Mouse (Mus musculus) erythroblast, embryonic 14.5 days (primary cell): ENCODE measurements around the gene Cog7. TPM values are rescaled to one million over a fixed set of nuclear protein-coding genes. Genes with fewer than 3 reads are reported as not detected.

ENCODE experiments used
- H3K27me3 ChIP-seq: 2 replicates; pipeline ENCODE4 v1.6.1; 2012; ENCODE audit warnings: inconsistent platforms; ENCODE audit not compliant: control insufficient read depth
- H3K36me3 ChIP-seq: 2 replicates; pipeline ENCODE4 v1.6.1; 2012; ENCODE audit warnings: mild to moderate bottlenecking, inconsistent platforms; ENCODE audit not compliant: control insufficient read depth
- H3K4me1 ChIP-seq: 2 replicates; pipeline ENCODE4 v1.6.1; 2012; ENCODE audit warnings: inconsistent platforms; ENCODE audit not compliant: control insufficient read depth
- H3K4me3 ChIP-seq: replicated peaks from 2 replicates; pipeline ENCODE3; 2012; ENCODE audit warnings: moderate library complexity, mild to moderate bottlenecking, inconsistent platforms
- H3K9me3 ChIP-seq: 2 replicates; pipeline ENCODE4 v1.6.1; 2012; ENCODE audit warnings: low read length, inconsistent platforms, mixed read lengths; ENCODE audit not compliant: control insufficient read depth
- GATA1 ChIP-seq: IDR thresholded peaks from 2 replicates; pipeline ENCODE4 v1.6.1; 2012; ENCODE audit warnings: low read length, inconsistent platforms, mixed read lengths
- TAL1 ChIP-seq: IDR thresholded peaks from 3 replicates; pipeline ENCODE4 v1.6.1; 2012; ENCODE audit warnings: low read length, inconsistent platforms, mixed read lengths
- polyA plus RNA-seq: library from polyadenylated mRNA; stranded (reverse); fragments of >175 nt; gene quantifications from 2 replicates; pipeline ENCODE4 v1.2.3, GENCODE M21; 2012

The Cog7 gene
- polyA plus RNA-seq, 1 experiment, result 0.47 TPM

DNA sequence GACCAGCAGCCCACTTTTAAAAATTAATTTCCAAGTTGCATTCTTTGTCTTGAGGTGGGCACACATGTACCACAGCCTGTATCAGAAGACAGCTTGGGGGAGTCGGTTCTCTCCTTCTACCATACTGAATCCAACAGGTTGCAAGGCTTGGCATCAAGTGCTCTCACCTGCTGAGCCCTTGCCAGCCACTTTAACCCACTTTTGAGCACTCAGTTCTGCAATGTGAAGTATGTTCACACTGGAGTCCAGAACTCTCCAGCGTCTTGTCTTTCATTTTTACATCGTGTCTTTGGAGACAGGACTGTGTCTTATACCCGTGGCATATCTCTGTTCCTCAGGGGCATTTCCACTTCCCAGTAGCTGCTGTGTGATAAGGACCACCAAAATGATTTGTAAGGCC, 101.3 kb downstream of the Cog7 start:
- H3K27me3 ChIP-seq, result no peaks in the 10 kb centered on the region
- H3K4me1 ChIP-seq, result no peaks in the 10 kb centered on the region
- TF ChIP-seq GATA1, result no peak
- no peak for TF ChIP-seq TAL1
- H3K9me3 ChIP-seq, result no peaks in the 10 kb centered on the region
- H3K4me3 ChIP-seq, result no peak overlapping the region
- no peaks in the 10 kb centered on the region for H3K36me3 ChIP-seq

DNA sequence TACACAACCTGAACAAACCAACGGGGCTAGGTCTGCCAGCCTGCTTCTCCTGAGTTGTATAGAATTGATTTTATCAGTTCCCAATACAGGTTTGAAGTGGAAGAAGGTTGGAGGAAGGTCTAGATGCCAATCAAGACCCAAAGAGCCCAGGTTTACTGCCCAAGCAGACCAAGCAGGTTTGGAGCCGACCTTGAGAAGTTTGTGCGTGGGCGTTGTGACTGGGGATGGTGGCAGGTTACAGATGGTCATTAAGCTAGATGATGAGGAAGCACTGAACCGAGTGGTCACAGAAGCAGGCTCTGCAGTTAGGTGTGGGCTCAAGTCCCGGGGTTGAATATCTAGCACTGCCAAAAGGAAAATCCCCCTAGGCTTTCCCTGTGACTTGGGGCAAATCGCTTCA, 106.7 kb downstream of the Cog7 start:
- H3K9me3 ChIP-seq, result no peaks in the 10 kb centered on the region
- TF ChIP-seq TAL1 (no peak), GATA1 (no peak)
- no peaks in the 10 kb centered on the region for H3K4me1 ChIP-seq
- no peak overlapping the region for H3K4me3 ChIP-seq
- H3K36me3 ChIP-seq, result no peaks in the 10 kb centered on the region
- no peaks in the 10 kb centered on the region for H3K27me3 ChIP-seq

DNA sequence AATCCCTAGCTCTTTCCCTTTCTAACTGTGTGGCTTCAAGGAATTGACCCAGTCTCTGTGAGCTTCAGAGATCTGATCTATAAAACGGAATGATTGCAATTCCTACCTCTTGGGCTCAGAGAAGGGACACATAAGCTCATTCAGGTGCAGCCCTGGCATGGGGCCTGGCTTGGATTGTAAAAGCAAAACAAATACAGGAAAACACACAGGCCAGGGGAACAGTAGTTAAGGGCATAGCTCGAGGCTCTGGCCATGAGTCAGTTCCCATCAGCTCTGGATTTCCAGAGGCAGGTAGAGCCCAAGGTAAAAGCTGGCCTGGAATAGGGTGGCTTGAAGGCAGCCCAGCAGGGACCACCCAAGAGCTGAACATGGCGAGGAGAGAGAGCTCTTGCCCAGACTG, 107.5 kb downstream of the Cog7 start:
- no peak for TF ChIP-seq GATA1
- TF ChIP-seq TAL1, result no peak
- H3K36me3 ChIP-seq, result no peaks in the 10 kb centered on the region
- no peaks in the 10 kb centered on the region for H3K9me3 ChIP-seq
- no peaks in the 10 kb centered on the region for H3K4me1 ChIP-seq
- H3K4me3 ChIP-seq, result no peak overlapping the region
- H3K27me3 ChIP-seq, result no peaks in the 10 kb centered on the region

DNA sequence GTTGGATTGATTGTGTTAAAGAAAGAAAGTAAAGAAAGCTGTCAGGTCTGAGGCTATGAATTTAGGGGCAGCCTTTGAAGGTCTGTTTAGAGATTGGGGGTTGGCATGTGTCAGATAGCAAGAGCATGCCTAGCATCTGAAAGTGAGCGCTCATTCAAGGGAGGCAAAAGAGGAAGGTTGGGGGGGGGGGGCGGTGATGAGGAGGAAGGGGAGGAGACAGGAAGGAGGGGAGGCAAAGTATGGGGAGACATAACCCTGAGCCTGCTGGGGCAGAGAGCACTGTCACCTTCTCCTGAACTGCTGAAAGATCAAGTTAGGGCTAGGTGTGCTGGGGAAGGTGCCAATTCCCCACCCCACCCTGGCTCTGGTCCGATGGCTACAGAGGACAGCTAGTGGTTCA, 109.9 kb downstream of the Cog7 start:
- Histone ChIP-seq H3K27me3 (no peaks in the 10 kb centered on the region), H3K36me3 (no peaks in the 10 kb centered on the region), H3K4me3 (no peak overlapping the region), H3K9me3 (no peaks in the 10 kb centered on the region), H3K4me1 (no peaks in the 10 kb centered on the region)
- no peak for TF ChIP-seq GATA1
- TF ChIP-seq TAL1, result no peak

DNA sequence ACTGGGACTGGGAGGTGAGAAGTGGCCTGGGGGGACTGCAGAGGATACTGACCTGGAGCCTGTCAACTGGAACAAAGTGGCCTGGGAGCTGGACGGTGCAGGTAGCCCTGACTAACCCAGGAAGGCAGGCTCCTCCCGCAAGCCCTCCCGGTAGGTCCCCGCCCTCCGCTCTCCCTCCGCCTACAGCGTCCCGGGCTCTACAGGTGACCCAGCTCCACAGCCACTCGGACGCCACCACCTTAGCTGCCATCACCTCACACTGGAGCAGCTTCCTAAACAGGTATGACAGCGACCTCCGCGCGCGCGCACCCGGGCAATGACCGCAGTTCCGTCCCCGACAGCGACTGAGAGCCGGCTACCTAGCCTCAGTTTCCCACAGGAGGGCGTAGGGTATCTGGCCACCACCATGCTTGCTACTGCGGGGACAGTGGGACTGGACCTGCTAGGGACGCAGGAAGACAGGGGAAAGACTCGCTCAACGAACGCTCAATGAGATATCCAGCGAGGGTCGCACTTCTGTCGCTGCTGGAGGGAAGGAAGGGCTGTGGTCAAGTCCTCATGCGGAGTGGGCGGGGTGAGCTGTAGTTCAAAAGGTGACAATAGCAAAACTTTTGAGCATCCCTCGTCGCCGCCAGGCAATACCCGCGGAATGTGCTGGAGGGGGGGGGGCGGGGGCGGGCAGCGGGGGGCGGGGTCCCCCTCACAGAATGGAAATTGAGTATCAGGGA, 116.5 kb downstream of the Cog7 start, which contains the start of gene Scnn1b:
Scnn1b (plus strand) TSS at position 181 of the 728 bp plus-strand sequence.
- no peak within 1 kb of the TSS for H3K4me3 ChIP-seq
- no peak for TF ChIP-seq GATA1
- no peak for TF ChIP-seq TAL1
- no peaks in the 10 kb centered on the region for H3K4me1 ChIP-seq
- no peaks in the 10 kb centered on the region for H3K36me3 ChIP-seq
- peaks cover 23% of the 10 kb centered on the region for H3K27me3 ChIP-seq
- no peaks in the 10 kb centered on the region; the same call in 1 of the 2 replicates for H3K9me3 ChIP-seq

DNA sequence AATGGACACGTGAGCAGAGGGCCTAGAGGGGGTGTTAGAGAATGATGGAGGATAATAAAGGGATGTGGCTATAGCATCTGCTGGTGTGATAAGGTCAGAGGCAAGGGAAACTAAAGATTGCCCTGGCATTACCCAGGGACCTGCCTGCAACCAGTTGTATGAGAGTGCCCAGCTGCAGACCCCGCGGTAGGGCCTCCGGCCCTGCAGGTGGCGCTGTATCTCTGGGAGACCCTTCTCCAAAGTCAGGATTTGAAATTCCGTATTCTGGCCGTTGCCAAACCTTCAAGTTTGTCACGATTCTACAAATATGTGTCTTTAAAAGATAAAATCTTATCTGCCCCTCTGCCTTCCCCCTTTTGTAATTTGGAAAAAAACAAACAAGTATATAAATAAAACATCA, 122.6 kb downstream of the Cog7 start:
- peaks cover 3% of the 10 kb centered on the region; the same call in 1 of the 2 replicates for H3K27me3 ChIP-seq
- H3K4me3 ChIP-seq, result no peak overlapping the region
- H3K36me3 ChIP-seq, result no peaks in the 10 kb centered on the region
- no peak for TF ChIP-seq TAL1
- no peak for TF ChIP-seq GATA1
- no peaks in the 10 kb centered on the region for H3K4me1 ChIP-seq
- no peaks in the 10 kb centered on the region for H3K9me3 ChIP-seq

DNA sequence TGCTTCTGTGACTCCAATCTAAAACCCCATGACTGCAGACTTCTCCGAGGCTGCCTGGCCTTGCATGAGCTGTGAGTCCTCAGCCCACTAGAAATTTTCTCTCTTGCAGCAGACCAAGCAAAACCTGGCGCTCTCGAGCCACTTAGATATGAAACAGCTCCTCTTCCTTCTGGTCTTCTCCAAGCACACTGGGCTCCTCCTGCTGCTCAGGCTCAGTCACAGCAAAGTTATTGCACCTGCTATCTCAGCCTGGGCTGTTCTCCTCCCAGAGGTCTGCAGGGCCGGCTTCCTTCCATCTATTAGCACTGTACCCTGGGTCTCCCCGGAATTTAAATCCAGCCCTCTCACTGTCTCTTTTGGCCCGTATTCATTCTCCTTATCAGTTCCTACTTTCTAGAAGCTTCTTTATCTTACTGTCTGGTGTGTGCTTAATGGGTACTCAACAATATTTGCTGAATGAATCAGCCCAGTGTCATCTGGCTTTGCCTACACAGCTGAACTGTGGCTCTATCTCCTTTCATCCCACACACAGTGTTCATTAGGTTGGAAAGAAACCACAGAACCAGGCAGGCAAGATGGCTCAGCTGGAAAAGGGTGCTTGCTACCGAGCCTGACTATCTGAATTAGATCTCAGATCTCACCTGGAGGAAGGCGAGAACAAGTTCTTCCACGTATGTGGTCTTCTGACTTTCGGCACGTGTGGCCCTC, 124.2 kb downstream of the Cog7 start:
- H3K36me3 ChIP-seq, result no peaks in the 10 kb centered on the region
- no peaks in the 10 kb centered on the region for H3K27me3 ChIP-seq
- H3K4me3 ChIP-seq, result no peak overlapping the region
- TF ChIP-seq GATA1 (no peak), TAL1 (no peak)
- no peaks in the 10 kb centered on the region for H3K9me3 ChIP-seq
- H3K4me1 ChIP-seq, result no peaks in the 10 kb centered on the region

DNA sequence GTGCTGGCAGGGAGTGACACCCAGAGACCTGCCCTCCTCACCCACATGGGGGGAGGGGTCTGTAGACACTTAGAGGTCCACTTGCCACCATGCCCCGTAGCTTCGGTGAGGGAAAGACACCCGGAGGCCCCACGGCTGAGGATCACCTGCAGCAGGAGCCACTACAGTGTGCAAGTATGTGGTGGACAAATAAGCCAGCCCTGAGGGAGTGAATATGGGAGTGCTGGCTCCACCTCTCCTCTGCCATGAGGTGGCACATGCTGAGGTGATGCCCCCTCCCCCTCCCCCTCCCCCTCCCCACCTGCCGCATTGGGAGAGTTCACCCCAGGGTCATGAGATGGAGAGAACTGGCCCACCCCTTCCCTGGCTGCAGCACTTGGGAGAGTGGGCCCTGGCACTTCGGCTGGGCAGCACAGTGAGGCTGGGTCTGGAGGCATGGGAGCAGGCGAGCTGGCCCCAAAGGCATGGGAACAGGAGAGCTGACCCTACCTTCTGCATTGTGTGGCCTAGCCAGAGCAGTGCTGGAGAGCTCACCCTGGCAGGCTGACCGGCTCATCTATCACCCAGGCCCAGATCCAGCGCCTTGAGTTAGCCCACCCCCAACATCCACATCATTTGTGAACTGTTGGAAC, 132.9 kb downstream of the Cog7 start:
- Histone ChIP-seq H3K9me3 (no peaks in the 10 kb centered on the region), H3K4me1 (no peaks in the 10 kb centered on the region), H3K36me3 (no peaks in the 10 kb centered on the region), H3K27me3 (no peaks in the 10 kb centered on the region), H3K4me3 (no peak overlapping the region)
- TF ChIP-seq TAL1 (no peak), GATA1 (no peak)

DNA sequence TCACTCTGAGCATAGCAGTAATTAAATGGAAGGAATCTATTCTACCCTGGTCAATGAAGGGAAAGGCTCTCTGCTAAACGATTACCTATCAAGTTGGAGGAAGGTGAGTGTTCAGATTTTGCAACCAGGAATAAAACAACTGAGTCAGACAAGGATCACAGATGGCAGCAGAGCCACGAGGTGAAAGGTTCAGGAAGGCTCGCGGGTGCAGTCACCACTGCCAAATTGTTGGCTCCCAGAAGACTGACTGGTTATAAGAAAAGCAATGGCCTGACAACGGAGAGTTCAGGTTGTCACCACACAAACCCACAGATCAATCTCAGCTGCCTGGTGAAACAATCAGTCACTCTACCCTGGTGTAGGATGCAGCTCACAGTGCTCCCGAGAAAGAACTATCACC, 135.5 kb downstream of the Cog7 start:
- no peaks in the 10 kb centered on the region for H3K4me1 ChIP-seq
- no peaks in the 10 kb centered on the region for H3K36me3 ChIP-seq
- TF ChIP-seq GATA1 (no peak), TAL1 (no peak)

More for the DNA sequence above, 135.5 kb downstream of the Cog7 start:
- H3K27me3 ChIP-seq, result no peaks in the 10 kb centered on the region
- H3K9me3 ChIP-seq, result no peaks in the 10 kb centered on the region
- H3K4me3 ChIP-seq, result no peak overlapping the region
